Mouse (Mus musculus): Measurements from ENCODE around the gene Aldh18a1. TPM values are rescaled to one million over a fixed set of nuclear protein-coding genes. Genes with fewer than 3 reads are reported as not detected.
A peak's percentile ranks its signal among the peaks of the same experiment; 100 is the strongest.
"Not testable (repeated sequence)": the region's sequence is repeated elsewhere in the genome, so short reads cannot be mapped to it uniquely, and the experiment has no call there.

Aldh18a1 gene
- polyA plus RNA-seq, 1 experiment = 18.0 TPM

- no peaks in the 10 kb centered on the region for H3K4me1 ChIP-seq (ENCODE audit: control insufficient read depth, insufficient read depth, insufficient read length)
- DNase-seq (ENCODE audit: low read depth in 1 of 2, low spot score in 2 of 2) = no peak
- H3K27me3 ChIP-seq (ENCODE audit: control insufficient read depth, insufficient read depth, low read length) = no peaks in the 10 kb centered on the region
- no peak overlapping the region for H3K4me3 ChIP-seq (ENCODE audit: extremely low read depth, insufficient read depth, insufficient read length)
- TF ChIP-seq CTCF (IDR thresholded peaks at IDR 0.05; ENCODE audit: extremely low read depth, insufficient read depth, insufficient read length, insufficient replicate concordance) = no peak
- TF ChIP-seq POLR2A (IDR thresholded peaks at IDR 0.05; ENCODE audit: low read depth, low read length) = no peak
- WGBS = 90% methylated on average over 6 of the region's 6 CpGs
- H3K27ac ChIP-seq (ENCODE audit: insufficient read depth, low read length) = no peak overlapping the region
- peaks cover 10% of the 10 kb centered on the region for H3K36me3 ChIP-seq (ENCODE audit: control insufficient read depth, insufficient read depth, low read length)
Measured at GRCm38 (mm10) chr19:40607676-40608075, 19.4 kb upstream of the Aldh18a1 start.

GRCm38 (mm10) chr19:40605189-40605588 is 16.9 kb upstream of the Aldh18a1 start:
- Histone ChIP-seq H3K36me3 (ENCODE audit: control insufficient read depth, insufficient read depth, low read length) (peaks cover 10% of the 10 kb centered on the region), H3K4me1 (ENCODE audit: control insufficient read depth, insufficient read depth, insufficient read length) (no peaks in the 10 kb centered on the region), H3K27ac (ENCODE audit: insufficient read depth, low read length) (no peak overlapping the region), H3K4me3 (ENCODE audit: extremely low read depth, insufficient read depth, insufficient read length) (no peak overlapping the region), H3K27me3 (ENCODE audit: control insufficient read depth, insufficient read depth, low read length) (no peaks in the 10 kb centered on the region)
- WGBS = 86% methylated on average over 9 of the region's 9 CpGs
- no peak for TF ChIP-seq POLR2A (IDR thresholded peaks at IDR 0.05; ENCODE audit: low read depth, low read length)
- no peak for TF ChIP-seq CTCF (IDR thresholded peaks at IDR 0.05; ENCODE audit: extremely low read depth, insufficient read depth, insufficient read length, insufficient replicate concordance)
- DNase-seq (ENCODE audit: low read depth in 1 of 2, low spot score in 2 of 2) = no peak

GRCm38 (mm10) chr19:40601870-40602269 is 13.6 kb upstream of the Aldh18a1 start:
- H3K27me3 ChIP-seq (ENCODE audit: control insufficient read depth, insufficient read depth, low read length) = no peaks in the 10 kb centered on the region
- no peak for DNase-seq (ENCODE audit: low read depth in 1 of 2, low spot score in 2 of 2)
- 79% methylated on average over 3 of the region's 3 CpGs for WGBS
- H3K4me1 ChIP-seq (ENCODE audit: control insufficient read depth, insufficient read depth, insufficient read length) = no peaks in the 10 kb centered on the region
- peaks cover 5% of the 10 kb centered on the region for H3K36me3 ChIP-seq (ENCODE audit: control insufficient read depth, insufficient read depth, low read length)
- no peak overlapping the region for H3K4me3 ChIP-seq (ENCODE audit: extremely low read depth, insufficient read depth, insufficient read length)
- no peak overlapping the region for H3K27ac ChIP-seq (ENCODE audit: insufficient read depth, low read length)
- TF ChIP-seq POLR2A (IDR thresholded peaks at IDR 0.05; ENCODE audit: low read depth, low read length) (no peak), CTCF (IDR thresholded peaks at IDR 0.05; ENCODE audit: extremely low read depth, insufficient read depth, insufficient read length, insufficient replicate concordance) (no peak)

- DNase-seq (ENCODE audit: low read depth in 1 of 2, low spot score in 2 of 2); H3K4me3 ChIP-seq (ENCODE audit: extremely low read depth, insufficient read depth, insufficient read length); H3K27me3 ChIP-seq (ENCODE audit: control insufficient read depth, insufficient read depth, low read length); H3K36me3 ChIP-seq (ENCODE audit: control insufficient read depth, insufficient read depth, low read length); H3K4me1 ChIP-seq (ENCODE audit: control insufficient read depth, insufficient read depth, insufficient read length); H3K27ac ChIP-seq (ENCODE audit: insufficient read depth, low read length): not testable (repeated sequence)
- 97% methylated on average over 5 of the region's 5 CpGs for WGBS
Measured at GRCm38 (mm10) chr19:40600846-40601245, 12.6 kb upstream of the Aldh18a1 start.

- no peak for TF ChIP-seq CTCF (IDR thresholded peaks at IDR 0.05; ENCODE audit: extremely low read depth, insufficient read depth, insufficient read length, insufficient replicate concordance)
- no peak for TF ChIP-seq POLR2A (IDR thresholded peaks at IDR 0.05; ENCODE audit: low read depth, low read length)
- no peaks in the 10 kb centered on the region for H3K27me3 ChIP-seq (ENCODE audit: control insufficient read depth, insufficient read depth, low read length)
- no peaks in the 10 kb centered on the region; the same call in 1 of the 2 replicates for H3K36me3 ChIP-seq (ENCODE audit: control insufficient read depth, insufficient read depth, low read length)
- 84% methylated on average over 8 of the region's 8 CpGs for WGBS
- no peaks in the 10 kb centered on the region for H3K4me1 ChIP-seq (ENCODE audit: control insufficient read depth, insufficient read depth, insufficient read length)
- H3K4me3 ChIP-seq (ENCODE audit: extremely low read depth, insufficient read depth, insufficient read length) = no peak overlapping the region
- DNase-seq (ENCODE audit: low read depth in 1 of 2, low spot score in 2 of 2) = no peak
- H3K27ac ChIP-seq (ENCODE audit: insufficient read depth, low read length) = no peak overlapping the region
Measured at GRCm38 (mm10) chr19:40595831-40596230, 7.6 kb upstream of the Aldh18a1 start.

GRCm38 (mm10) chr19:40595231-40595630 is 7.0 kb upstream of the Aldh18a1 start:
- no peak overlapping the region for H3K27ac ChIP-seq (ENCODE audit: insufficient read depth, low read length)
- no peak for DNase-seq (ENCODE audit: low read depth in 1 of 2, low spot score in 2 of 2)
- 89% methylated on average over 3 of the region's 3 CpGs for WGBS
- TF ChIP-seq CTCF (IDR thresholded peaks at IDR 0.05; ENCODE audit: extremely low read depth, insufficient read depth, insufficient read length, insufficient replicate concordance) (no peak), POLR2A (IDR thresholded peaks at IDR 0.05; ENCODE audit: low read depth, low read length) (no peak)
- no peaks in the 10 kb centered on the region; the same call in 1 of the 2 replicates for H3K36me3 ChIP-seq (ENCODE audit: control insufficient read depth, insufficient read depth, low read length)
- no peaks in the 10 kb centered on the region for H3K27me3 ChIP-seq (ENCODE audit: control insufficient read depth, insufficient read depth, low read length)
- H3K4me1 ChIP-seq (ENCODE audit: control insufficient read depth, insufficient read depth, insufficient read length) = no peaks in the 10 kb centered on the region
- H3K4me3 ChIP-seq (ENCODE audit: extremely low read depth, insufficient read depth, insufficient read length) = no peak overlapping the region

- no peaks in the 10 kb centered on the region for H3K4me1 ChIP-seq (ENCODE audit: control insufficient read depth, insufficient read depth, insufficient read length)
- no peak for DNase-seq (ENCODE audit: low read depth in 1 of 2, low spot score in 2 of 2)
- H3K4me3 ChIP-seq (ENCODE audit: extremely low read depth, insufficient read depth, insufficient read length) = peak overlapping the region; percentile 95
- H3K36me3 ChIP-seq (ENCODE audit: control insufficient read depth, insufficient read depth, low read length) = no peaks in the 10 kb centered on the region
- no peak for TF ChIP-seq CTCF (IDR thresholded peaks at IDR 0.05; ENCODE audit: extremely low read depth, insufficient read depth, insufficient read length, insufficient replicate concordance)
- no peak for TF ChIP-seq POLR2A (IDR thresholded peaks at IDR 0.05; ENCODE audit: low read depth, low read length)
- H3K27me3 ChIP-seq (ENCODE audit: control insufficient read depth, insufficient read depth, low read length) = no peaks in the 10 kb centered on the region
- peak overlapping the region; percentile 75 for H3K27ac ChIP-seq (ENCODE audit: insufficient read depth, low read length)
- under 1% methylated on average over 10 of the region's 10 CpGs for WGBS
Measured at GRCm38 (mm10) chr19:40589530-40589880, 1.2 kb upstream of the Aldh18a1 start.

All from spleen, adult 2 months (tissue).